Mouse (Mus musculus) embryonic facial prominence, embryonic 12.5 days (tissue): ENCODE results near the gene Lsm7. TPM values are rescaled to one million over a fixed set of nuclear protein-coding genes. Genes with fewer than 3 reads are reported as not detected.

Experiments
- ATAC-seq: fragments of 200-750 bp; cut with Nextera tagmentation; 2 replicates; pipeline ENCODE4 v1.8.0; 2017; ENCODE audit not compliant: insufficient number of reproducible peaks, insufficient read depth, low FRiP score, low TSS enrichment
- H3K27ac ChIP-seq: fragments of 300-500 bp; sonication (generic); 2 replicates; pipeline ENCODE4 v1.5.1; 2016; ENCODE audit warnings: mild to moderate bottlenecking
- H3K27me3 ChIP-seq: fragments of 300-500 bp; sonication (generic); 2 replicates; pipeline ENCODE4 v1.6.1; 2016; ENCODE audit warnings: mild to moderate bottlenecking, moderate library complexity
- H3K36me3 ChIP-seq: fragments of 300-500 bp; sonication (generic); 2 replicates; pipeline ENCODE4 v1.6.1; 2016; ENCODE audit warnings: mild to moderate bottlenecking
- H3K4me1 ChIP-seq: fragments of 300-500 bp; sonication (generic); 2 replicates; pipeline ENCODE4 v1.6.1; 2016
- H3K4me2 ChIP-seq: fragments of 300-500 bp; sonication (generic); replicated peaks from 2 replicates; pipeline ENCODE4 v1.6.1; 2016; ENCODE audit warnings: mild to moderate bottlenecking, moderate library complexity
- H3K4me3 ChIP-seq: fragments of 300-500 bp; sonication (generic); 2 replicates; pipeline ENCODE4 v1.5.1; 2016; ENCODE audit warnings: mild to moderate bottlenecking
- H3K9ac ChIP-seq: fragments of 300-500 bp; sonication (generic); 2 replicates; pipeline ENCODE4 v1.6.1; 2016; ENCODE audit warnings: mild to moderate bottlenecking, moderate library complexity
- H3K9me3 ChIP-seq: fragments of 300-500 bp; sonication (generic); 2 replicates; pipeline ENCODE4 v1.6.1; 2016; ENCODE audit warnings: mild to moderate bottlenecking, moderate library complexity
- WGBS: fragments of 180-500 bp; shearing (Covaris S2); methylation state at CpG from one replicate; pipeline ENCODE4 v1.1.7; 2016; 5-methylcytosine and 5-hydroxymethylcytosine counted together
- polyA plus RNA-seq: library from polyadenylated mRNA; unstranded; fragments of >200 nt; fragmentation: Nextera tagmentation; extraction: Ambion mirVana; gene quantifications from 2 replicates; pipeline ENCODE4 v1.2.1, GENCODE M21; 2016

Gene Lsm7
- polyA plus RNA-seq, 1 experiment from 2014 or later = 314 TPM

GRCm38 (mm10) chr10:80897861-80898510 lies 43.0 kb upstream of the Lsm7 start:
- Histone ChIP-seq H3K27me3 (no peaks in the 10 kb centered on the region), H3K9ac (no peak overlapping the region), H3K9me3 (no peaks in the 10 kb centered on the region), H3K36me3 (peaks cover 15% of the 10 kb centered on the region), H3K27ac (no peak overlapping the region), H3K4me1 (peaks cover 19% of the 10 kb centered on the region), H3K4me2 (peak overlapping the region; percentile 29), H3K4me3 (no peak overlapping the region)
- 36% methylated on average over 41 of the region's 41 CpGs for WGBS
- no peak for ATAC-seq

GRCm38 (mm10) chr10:80896581-80897485 lies 41.8 kb upstream of the Lsm7 start:
- Histone ChIP-seq H3K4me1 (peaks cover 19% of the 10 kb centered on the region), H3K4me3 (no peak overlapping the region), H3K4me2 (no peak overlapping the region), H3K9ac (0 out of 2 replicates have a peak overlapping the region, but pooled peaks have one; percentile 15), H3K27ac (no peak overlapping the region), H3K36me3 (peaks cover 11% of the 10 kb centered on the region; the same call in 1 of the 2 replicates), H3K27me3 (no peaks in the 10 kb centered on the region), H3K9me3 (0 out of 2 replicates have a peak, but pooled peaks cover 3% of the 10 kb centered on the region)
- ATAC-seq = no peak
- 70% methylated on average over 24 of the region's 24 CpGs for WGBS

- no peak overlapping the region for H3K4me2 ChIP-seq
- ATAC-seq = no peak
- H3K9me3 ChIP-seq = 0 out of 2 replicates have a peak, but pooled peaks cover 3% of the 10 kb centered on the region
- no peak overlapping the region for H3K9ac ChIP-seq
- peaks cover 16% of the 10 kb centered on the region for H3K4me1 ChIP-seq
- H3K27me3 ChIP-seq = no peaks in the 10 kb centered on the region
- no peak overlapping the region for H3K27ac ChIP-seq
- peaks cover 7% of the 10 kb centered on the region; the same call in 1 of the 2 replicates for H3K36me3 ChIP-seq
- H3K4me3 ChIP-seq = no peak overlapping the region
- 82% methylated on average over 6 of the region's 6 CpGs for WGBS
Measured at GRCm38 (mm10) chr10:80895697-80896096, 40.7 kb upstream of the Lsm7 start.

- peaks cover 7% of the 10 kb centered on the region; the same call in 1 of the 2 replicates for H3K36me3 ChIP-seq
- no peak overlapping the region for H3K9ac ChIP-seq
- WGBS = 85% methylated on average over 7 of the region's 7 CpGs
- peaks cover 2% of the 10 kb centered on the region; the same call in 1 of the 2 replicates for H3K27me3 ChIP-seq
- H3K4me3 ChIP-seq = no peak overlapping the region
- peaks cover 16% of the 10 kb centered on the region for H3K4me1 ChIP-seq
- H3K27ac ChIP-seq = no peak overlapping the region
- 0 out of 2 replicates have a peak, but pooled peaks cover 3% of the 10 kb centered on the region for H3K9me3 ChIP-seq
- ATAC-seq = no peak
- no peak overlapping the region for H3K4me2 ChIP-seq
Measured at GRCm38 (mm10) chr10:80895100-80895499, 40.1 kb upstream of the Lsm7 start.

GRCm38 (mm10) chr10:80887181-80887580 lies 32.2 kb upstream of the Lsm7 start:
- H3K4me3 ChIP-seq = no peak overlapping the region
- no peak overlapping the region for H3K27ac ChIP-seq
- H3K4me1 ChIP-seq = no peaks in the 10 kb centered on the region
- H3K27me3 ChIP-seq = peaks cover 25% of the 10 kb centered on the region
- WGBS = 74% methylated on average over 11 of the region's 11 CpGs
- no peaks in the 10 kb centered on the region for H3K36me3 ChIP-seq
- no peak overlapping the region for H3K9ac ChIP-seq
- H3K9me3 ChIP-seq = 0 out of 2 replicates have a peak, but pooled peaks cover 3% of the 10 kb centered on the region
- no peak overlapping the region for H3K4me2 ChIP-seq
- no peak for ATAC-seq

GRCm38 (mm10) chr10:80881301-80881700 lies 26.3 kb upstream of the Lsm7 start:
- Histone ChIP-seq H3K36me3 (no peaks in the 10 kb centered on the region), H3K9ac (no peak overlapping the region), H3K9me3 (no peaks in the 10 kb centered on the region), H3K27ac (no peak overlapping the region), H3K4me2 (no peak overlapping the region), H3K4me1 (no peaks in the 10 kb centered on the region), H3K4me3 (no peak overlapping the region), H3K27me3 (no peaks in the 10 kb centered on the region)
- WGBS = 24% methylated on average over 10 of the region's 10 CpGs
- no peak for ATAC-seq

GRCm38 (mm10) chr10:80880901-80881300 lies 25.9 kb upstream of the Lsm7 start:
- no peak overlapping the region for H3K4me3 ChIP-seq
- no peaks in the 10 kb centered on the region for H3K27me3 ChIP-seq
- no peaks in the 10 kb centered on the region for H3K36me3 ChIP-seq
- H3K9me3 ChIP-seq = no peaks in the 10 kb centered on the region
- H3K9ac ChIP-seq = no peak overlapping the region
- H3K4me2 ChIP-seq = no peak overlapping the region
- no peak overlapping the region for H3K27ac ChIP-seq
- WGBS = 79% methylated on average over 2 of the region's 2 CpGs
- no peaks in the 10 kb centered on the region for H3K4me1 ChIP-seq
- ATAC-seq = no peak

GRCm38 (mm10) chr10:80880131-80880641 lies 25.2 kb upstream of the Lsm7 start:
- Histone ChIP-seq H3K4me3 (no peak overlapping the region), H3K27me3 (no peaks in the 10 kb centered on the region), H3K4me2 (no peak overlapping the region), H3K9ac (no peak overlapping the region), H3K27ac (no peak overlapping the region), H3K4me1 (no peaks in the 10 kb centered on the region), H3K36me3 (no peaks in the 10 kb centered on the region), H3K9me3 (no peaks in the 10 kb centered on the region)
- ATAC-seq = no peak
- 20% methylated on average over 5 of the region's 5 CpGs for WGBS

- 29% methylated on average over 3 of the region's 3 CpGs for WGBS
- H3K9me3 ChIP-seq = no peaks in the 10 kb centered on the region
- H3K27ac ChIP-seq = no peak overlapping the region
- H3K4me3 ChIP-seq = no peak overlapping the region
- no peaks in the 10 kb centered on the region for H3K27me3 ChIP-seq
- H3K4me1 ChIP-seq = no peaks in the 10 kb centered on the region
- H3K9ac ChIP-seq = no peak overlapping the region
- no peaks in the 10 kb centered on the region for H3K36me3 ChIP-seq
- no peak overlapping the region for H3K4me2 ChIP-seq
- no peak for ATAC-seq
Measured at GRCm38 (mm10) chr10:80876594-80876993, 21.6 kb upstream of the Lsm7 start.

- no peak for ATAC-seq
- no peak overlapping the region for H3K9ac ChIP-seq
- H3K4me3 ChIP-seq = no peak overlapping the region
- 30% methylated on average over 5 of the region's 5 CpGs for WGBS
- H3K4me2 ChIP-seq = no peak overlapping the region
- H3K27me3 ChIP-seq = no peaks in the 10 kb centered on the region
- H3K36me3 ChIP-seq = no peaks in the 10 kb centered on the region
- no peak overlapping the region for H3K27ac ChIP-seq
- H3K4me1 ChIP-seq = no peaks in the 10 kb centered on the region
- no peaks in the 10 kb centered on the region for H3K9me3 ChIP-seq
Measured at GRCm38 (mm10) chr10:80876028-80876427, 21.0 kb upstream of the Lsm7 start.

GRCm38 (mm10) chr10:80874035-80874434 lies 19.0 kb upstream of the Lsm7 start:
- Histone ChIP-seq H3K9ac (no peak overlapping the region), H3K27me3 (no peaks in the 10 kb centered on the region)
- WGBS = 85% methylated on average over 9 of the region's 9 CpGs

More at GRCm38 (mm10) chr10:80874035-80874434, 19.0 kb upstream of the Lsm7 start:
- Histone ChIP-seq H3K36me3 (no peaks in the 10 kb centered on the region), H3K27ac (no peak overlapping the region), H3K4me1 (no peaks in the 10 kb centered on the region), H3K4me2 (no peak overlapping the region), H3K4me3 (no peak overlapping the region), H3K9me3 (no peaks in the 10 kb centered on the region)
- ATAC-seq = no peak
